Mouse (Mus musculus): ENCODE measurements around the gene Mapk14. TPM values are rescaled to one million over a fixed set of nuclear protein-coding genes. Genes with fewer than 3 reads are reported as not detected.

Mapk14 gene
- total and polyA plus RNA-seq, 3 experiments: 50.1 to 52.8 (median 51.3) TPM

- Histone ChIP-seq H3K4me1 (ENCODE audit: control insufficient read depth, insufficient read depth, low read length) (peaks cover 27% of the 10 kb centered on the region), H3K27me3 (ENCODE audit: control insufficient read depth, insufficient read depth, low read length) (no peaks in the 10 kb centered on the region), H3K36me3 (ENCODE audit: control insufficient read depth, insufficient read depth, low read length) (peaks cover 40% of the 10 kb centered on the region), H3K9ac (ENCODE audit: low read depth, low read length) (no peak overlapping the region), H3K79me2 (replicated peaks; ENCODE audit: control insufficient read depth, insufficient read depth, low read length) (peaks cover 7% of the 10 kb centered on the region), H3K27ac (peak overlapping the region; percentile 94), H3K4me3 (no peak overlapping the region)
- intact Hi-C loops (cut with DNase I): loop anchor here (5.0 kb wide), 4 partner anchors 53 to 338 kb away; partner anchors contain the start of genes Srpk1 and Srsf3
- TF ChIP-seq POLR2A (IDR thresholded peaks at IDR 0.05; ENCODE audit: insufficient read depth, low read depth, low read length) (no peak), EP300 (IDR thresholded peaks at IDR 0.05; ENCODE audit: insufficient read depth, low read depth, low read length) (no peak), CTCF (IDR thresholded peaks at IDR 0.05) (no peak)
- 75% methylated on average over 2 of the region's 2 CpGs for WGBS
- DNase-seq: no peak
These were observed 2.9 kb downstream of the Mapk14 start for GRCm38 (mm10) chr17:28694078-28694477.

DNA sequence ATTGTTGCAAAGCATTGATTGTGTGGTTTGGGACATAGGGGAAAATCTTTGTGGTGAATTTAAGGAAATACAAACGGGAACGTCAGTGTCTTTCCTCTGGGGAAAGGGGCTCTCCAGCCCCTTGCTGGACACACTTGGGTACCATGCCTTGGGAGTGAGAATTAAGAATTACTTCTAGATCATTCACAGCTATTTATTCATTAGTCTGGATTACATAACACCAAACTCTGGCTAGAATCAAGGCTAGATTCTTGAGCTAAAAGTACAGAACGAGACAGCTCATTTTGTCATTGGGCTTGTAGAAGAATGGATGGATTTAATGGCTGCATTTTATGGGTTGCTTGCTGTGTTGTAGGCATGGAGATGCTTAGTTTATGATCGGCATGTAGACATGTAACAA, 3.7 kb downstream of the Mapk14 start:
- H3K27me3 ChIP-seq (ENCODE audit: control insufficient read depth, insufficient read depth, low read length): no peaks in the 10 kb centered on the region
- no peak overlapping the region for H3K9ac ChIP-seq (ENCODE audit: low read depth, low read length)
- H3K27ac ChIP-seq: no peak overlapping the region; the same call in 1 of the 2 replicates
- WGBS: 61% methylated on average over 4 of the region's 4 CpGs
- H3K4me3 ChIP-seq: no peak overlapping the region
- intact Hi-C loops (cut with DNase I): loop anchor here (5.0 kb wide), 4 partner anchors 52 to 337 kb away; partner anchors contain the start of genes Srpk1 and Srsf3
- TF ChIP-seq EP300 (IDR thresholded peaks at IDR 0.05; ENCODE audit: insufficient read depth, low read depth, low read length) (no peak), POLR2A (IDR thresholded peaks at IDR 0.05; ENCODE audit: insufficient read depth, low read depth, low read length) (no peak), CTCF (IDR thresholded peaks at IDR 0.05) (no peak)
- DNase-seq: no peak
- H3K36me3 ChIP-seq (ENCODE audit: control insufficient read depth, insufficient read depth, low read length): peaks cover 42% of the 10 kb centered on the region
- H3K4me1 ChIP-seq (ENCODE audit: control insufficient read depth, insufficient read depth, low read length): peaks cover 27% of the 10 kb centered on the region
- H3K79me2 ChIP-seq (replicated peaks; ENCODE audit: control insufficient read depth, insufficient read depth, low read length): peaks cover 8% of the 10 kb centered on the region

- Histone ChIP-seq H3K4me1 (ENCODE audit: control insufficient read depth, insufficient read depth, low read length) (peaks cover 30% of the 10 kb centered on the region), H3K27ac (peak overlapping the region; percentile 62; the same call in 1 of the 2 replicates), H3K27me3 (ENCODE audit: control insufficient read depth, insufficient read depth, low read length) (no peaks in the 10 kb centered on the region), H3K9ac (ENCODE audit: low read depth, low read length) (no peak overlapping the region), H3K36me3 (ENCODE audit: control insufficient read depth, insufficient read depth, low read length) (peaks cover 48% of the 10 kb centered on the region), H3K4me3 (no peak overlapping the region), H3K79me2 (replicated peaks; ENCODE audit: control insufficient read depth, insufficient read depth, low read length) (peaks cover 11% of the 10 kb centered on the region)
- DNase-seq: no peak
- intact Hi-C loops (cut with DNase I): no loop called here
- no peak for TF ChIP-seq POLR2A (IDR thresholded peaks at IDR 0.05; ENCODE audit: insufficient read depth, low read depth, low read length)
- no peak for TF ChIP-seq CTCF (IDR thresholded peaks at IDR 0.05)
- TF ChIP-seq EP300 (IDR thresholded peaks at IDR 0.05; ENCODE audit: insufficient read depth, low read depth, low read length): no peak
- 33% methylated on average over 2 of the region's 2 CpGs for WGBS
These were observed 5.5 kb downstream of the Mapk14 start for GRCm38 (mm10) chr17:28696641-28697040.

DNA sequence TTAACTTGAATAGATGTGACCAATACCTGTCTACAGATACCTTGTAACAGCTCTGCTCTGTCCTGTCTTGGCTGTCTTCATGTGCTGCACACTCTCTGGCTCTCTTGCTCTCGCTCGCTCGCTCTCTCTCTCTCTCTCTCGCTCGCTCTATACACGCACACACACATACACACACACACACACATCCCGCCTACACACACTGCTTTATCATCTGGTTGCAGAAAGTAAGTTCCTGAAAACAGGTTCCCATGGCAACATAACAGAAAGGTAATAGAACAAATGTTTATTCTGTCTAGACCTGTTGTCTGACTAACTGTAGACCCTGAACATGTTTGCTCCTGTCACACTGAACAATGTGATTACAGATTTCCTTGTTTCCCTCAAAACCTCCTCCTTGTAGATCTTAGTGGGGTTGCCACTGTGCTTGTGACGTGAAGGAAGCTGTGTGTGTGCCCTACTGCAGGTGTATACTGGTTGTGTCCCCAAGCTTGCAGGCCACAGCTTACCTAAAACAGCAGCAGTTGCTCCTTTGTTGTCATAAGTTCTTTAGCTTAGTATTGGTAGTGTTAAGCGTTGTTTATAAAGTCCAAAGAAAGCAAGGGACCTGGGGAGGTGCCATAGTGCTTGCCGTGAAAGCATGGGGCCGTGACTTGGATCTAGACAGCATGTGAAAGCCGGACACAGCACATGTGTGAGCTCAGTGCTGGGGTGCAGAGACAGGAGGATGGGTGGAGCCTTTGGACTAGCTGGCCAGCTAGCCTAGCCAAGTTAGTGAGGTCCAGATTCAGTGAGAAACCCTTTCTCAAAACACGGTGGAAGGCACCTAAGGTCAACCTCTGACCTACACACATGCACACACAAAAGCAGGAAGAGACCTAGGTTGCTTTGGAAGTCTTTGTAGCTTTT, 6.4 kb downstream of the Mapk14 start:
- Histone ChIP-seq H3K4me1 (ENCODE audit: control insufficient read depth, insufficient read depth, low read length) (peaks cover 35% of the 10 kb centered on the region), H3K36me3 (ENCODE audit: control insufficient read depth, insufficient read depth, low read length) (peaks cover 53% of the 10 kb centered on the region), H3K79me2 (replicated peaks; ENCODE audit: control insufficient read depth, insufficient read depth, low read length) (peaks cover 8% of the 10 kb centered on the region), H3K27ac (peak overlapping the region; percentile 62), H3K27me3 (ENCODE audit: control insufficient read depth, insufficient read depth, low read length) (no peaks in the 10 kb centered on the region), H3K9ac (ENCODE audit: low read depth, low read length) (peak overlapping the region; percentile 14), H3K4me3 (no peak overlapping the region)
- intact Hi-C loops (cut with DNase I): no loop called here
- TF ChIP-seq CTCF (IDR thresholded peaks at IDR 0.05): no peak
- no peak for TF ChIP-seq EP300 (IDR thresholded peaks at IDR 0.05; ENCODE audit: insufficient read depth, low read depth, low read length)
- TF ChIP-seq POLR2A (IDR thresholded peaks at IDR 0.05; ENCODE audit: insufficient read depth, low read depth, low read length): no peak
- peak; percentile 50 to 59 for DNase-seq
- 22% methylated on average over 13 of the region's 13 CpGs for WGBS

DNA sequence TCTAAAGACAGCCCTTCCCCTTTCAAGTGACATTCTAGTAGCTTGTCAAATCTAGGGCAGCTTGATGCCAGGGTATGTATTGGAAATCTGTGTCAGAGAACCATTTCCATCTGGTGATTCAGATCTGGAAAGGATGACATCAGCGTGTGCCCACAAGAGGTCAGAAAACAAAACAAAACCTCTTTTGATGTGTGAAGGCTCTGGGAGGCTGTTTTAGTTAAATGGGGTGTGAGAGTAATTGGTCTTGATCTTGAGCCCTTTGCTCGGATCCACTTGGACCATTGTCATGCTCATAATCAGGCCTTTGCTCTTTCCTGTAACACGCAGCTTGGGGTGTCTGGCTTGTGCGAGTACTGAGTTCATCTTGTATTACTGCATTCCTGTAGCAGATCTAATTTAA, 7.1 kb downstream of the Mapk14 start:
- no peak for TF ChIP-seq POLR2A (IDR thresholded peaks at IDR 0.05; ENCODE audit: insufficient read depth, low read depth, low read length)
- TF ChIP-seq CTCF (IDR thresholded peaks at IDR 0.05): no peak
- no peak for TF ChIP-seq EP300 (IDR thresholded peaks at IDR 0.05; ENCODE audit: insufficient read depth, low read depth, low read length)

GRCm38 (mm10) chr17:28698672-28699071, 7.5 kb downstream of the Mapk14 start:
- intact Hi-C loops (cut with DNase I): no loop called here
- TF ChIP-seq EP300 (IDR thresholded peaks at IDR 0.05; ENCODE audit: insufficient read depth, low read depth, low read length): no peak
- peak overlapping the region; percentile 62 for H3K27ac ChIP-seq
- peaks cover 8% of the 10 kb centered on the region for H3K79me2 ChIP-seq (replicated peaks; ENCODE audit: control insufficient read depth, insufficient read depth, low read length)
- no peaks in the 10 kb centered on the region for H3K27me3 ChIP-seq (ENCODE audit: control insufficient read depth, insufficient read depth, low read length)
- peaks cover 36% of the 10 kb centered on the region for H3K4me1 ChIP-seq (ENCODE audit: control insufficient read depth, insufficient read depth, low read length)
- DNase-seq: no peak
- H3K9ac ChIP-seq (ENCODE audit: low read depth, low read length): no peak overlapping the region
- H3K36me3 ChIP-seq (ENCODE audit: control insufficient read depth, insufficient read depth, low read length): peaks cover 55% of the 10 kb centered on the region
- H3K4me3 ChIP-seq: no peak overlapping the region
- WGBS: 47% methylated on average over 2 of the region's 2 CpGs

More for the DNA sequence above, 7.1 kb downstream of the Mapk14 start:
- Histone ChIP-seq H3K36me3 (ENCODE audit: control insufficient read depth, insufficient read depth, low read length) (peaks cover 54% of the 10 kb centered on the region), H3K9ac (ENCODE audit: low read depth, low read length) (no peak overlapping the region), H3K79me2 (replicated peaks; ENCODE audit: control insufficient read depth, insufficient read depth, low read length) (peaks cover 8% of the 10 kb centered on the region), H3K27ac (peak overlapping the region; percentile 62), H3K4me3 (no peak overlapping the region), H3K4me1 (ENCODE audit: control insufficient read depth, insufficient read depth, low read length) (peaks cover 38% of the 10 kb centered on the region), H3K27me3 (ENCODE audit: control insufficient read depth, insufficient read depth, low read length) (no peaks in the 10 kb centered on the region)
- no peak for DNase-seq
- 24% methylated on average over 4 of the region's 4 CpGs for WGBS
- intact Hi-C loops (cut with DNase I): no loop called here
